Mouse (Mus musculus): Measurements from ENCODE around the gene Cnst. TPM values are rescaled to one million over a fixed set of nuclear protein-coding genes. Genes with fewer than 3 reads are reported as not detected.

Gene Cnst
- polyA plus RNA-seq, 2 experiments: 9.5 to 10.2 TPM

GRCm38 (mm10) chr1:179552751-179553150, 6.6 kb downstream of the Cnst start:
- 56% methylated on average over 7 of the region's 7 CpGs for WGBS (ENCODE audit: insufficient replicate concordance)
- Histone ChIP-seq H3K4me1 (replicated peaks; ENCODE audit: control insufficient read depth in 2 of 2, insufficient read depth in 2 of 2, low read length in 1 of 2) (peaks cover 42 to 47% of the 10 kb centered on the region in 2 experiments), H3K9me3 (ENCODE audit: control insufficient read depth, low read length) (no peaks in the 10 kb centered on the region), H3K9ac (replicated peaks) (peak overlapping the region; percentile 49; the same call in 1 of the 2 replicates), H3K27me3 (ENCODE audit: control insufficient read depth, insufficient read depth, low read length) (no peaks in the 10 kb centered on the region), H3K4me3 (ENCODE audit: insufficient read depth in 1 of 2, low read depth in 2 of 2, low read length in 2 of 2) (no peak overlapping the region; a peak in 1 of 4 replicates), H3K4me2 (ENCODE audit: low read depth) (peak overlapping the region; percentile 74), H3K27ac (peak overlapping the region; percentile 90), H3K36me3 (replicated peaks; ENCODE audit: control insufficient read depth, insufficient read depth, low read depth) (no peaks in the 10 kb centered on the region; the same call in 1 of the 2 replicates)
- ATAC-seq (ENCODE audit: insufficient read depth): peak; percentile 42
- TF ChIP-seq EP300 (IDR thresholded peaks at IDR 0.05; ENCODE audit: low read depth) (no peak), CTCF (IDR thresholded peaks at IDR 0.05; ENCODE audit: low read depth) (no peak)
- no peak for DNase-seq (ENCODE audit: low read depth in 3 of 3, low spot score in 3 of 3)

DNA sequence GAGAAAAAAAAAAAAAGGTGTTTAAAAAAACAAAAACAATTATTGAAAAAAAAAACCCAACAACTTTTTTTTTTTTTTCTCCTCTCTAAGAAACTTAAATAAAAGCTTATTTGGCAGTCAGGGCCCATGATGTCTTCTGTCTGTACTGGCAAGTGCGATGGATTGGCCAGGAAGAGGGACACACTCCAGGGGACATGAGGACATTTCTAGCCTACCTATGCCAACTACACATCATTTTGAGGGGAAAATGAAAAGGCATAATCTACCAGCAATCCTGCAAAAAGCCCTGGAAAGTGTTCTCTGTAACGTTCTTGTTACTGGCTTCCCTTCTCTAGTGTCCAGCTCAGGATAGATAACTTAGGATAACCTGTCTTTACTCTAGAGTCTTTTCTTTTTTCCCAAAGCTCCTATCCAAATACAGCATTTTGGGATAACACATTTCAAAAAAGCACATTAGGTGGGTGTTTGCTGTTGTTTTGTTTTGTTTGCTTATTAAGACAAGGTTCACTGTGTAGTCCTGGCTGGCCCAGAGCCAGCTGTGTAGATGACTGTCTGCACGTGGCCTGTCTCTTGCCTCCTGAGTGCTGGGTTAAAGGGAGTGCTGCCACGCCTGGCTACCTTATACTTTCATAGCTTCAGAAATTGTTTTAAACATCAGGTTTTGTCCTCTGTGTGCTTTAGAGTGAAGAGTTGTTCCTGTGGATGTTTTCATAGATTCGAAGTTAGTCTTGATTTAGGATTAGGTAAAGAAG, 7.2 kb downstream of the Cnst start:
- H3K27me3 ChIP-seq (ENCODE audit: control insufficient read depth, insufficient read depth, low read length): no peaks in the 10 kb centered on the region
- 58% methylated on average over 5 of the region's 5 CpGs for WGBS (ENCODE audit: insufficient replicate concordance)
- no peaks in the 10 kb centered on the region; the same call in 1 of the 2 replicates for H3K36me3 ChIP-seq (replicated peaks; ENCODE audit: control insufficient read depth, insufficient read depth, low read depth)
- no peak for ATAC-seq (ENCODE audit: insufficient read depth)
- no peaks in the 10 kb centered on the region for H3K9me3 ChIP-seq (ENCODE audit: control insufficient read depth, low read length)
- no peak for DNase-seq (ENCODE audit: low read depth in 3 of 3, low spot score in 3 of 3)
- H3K27ac ChIP-seq: no peak overlapping the region; the same call in 1 of the 2 replicates
- 0 out of 2 replicates have a peak overlapping the region, but pooled peaks have one; percentile 9 for H3K9ac ChIP-seq (replicated peaks)
- no peak overlapping the region for H3K4me3 ChIP-seq (ENCODE audit: insufficient read depth in 1 of 2, low read depth in 2 of 2, low read length in 2 of 2)
- peak overlapping the region; percentile 13 for H3K4me2 ChIP-seq (ENCODE audit: low read depth)
- H3K4me1 ChIP-seq (replicated peaks; ENCODE audit: control insufficient read depth in 2 of 2, insufficient read depth in 2 of 2, low read length in 1 of 2): peaks cover 37 to 46% of the 10 kb centered on the region in 2 experiments
- TF ChIP-seq EP300 (IDR thresholded peaks at IDR 0.05; ENCODE audit: low read depth) (no peak), CTCF (IDR thresholded peaks at IDR 0.05; ENCODE audit: low read depth) (no peak)

GRCm38 (mm10) chr1:179553949-179554347, 7.8 kb downstream of the Cnst start:
- Histone ChIP-seq H3K4me3 (ENCODE audit: insufficient read depth in 1 of 2, low read depth in 2 of 2, low read length in 2 of 2) (no peak overlapping the region), H3K9ac (replicated peaks) (no peak overlapping the region), H3K9me3 (ENCODE audit: control insufficient read depth, low read length) (no peaks in the 10 kb centered on the region), H3K27ac (no peak overlapping the region), H3K36me3 (replicated peaks; ENCODE audit: control insufficient read depth, insufficient read depth, low read depth) (no peaks in the 10 kb centered on the region; the same call in 1 of the 2 replicates), H3K4me2 (ENCODE audit: low read depth) (no peak overlapping the region), H3K27me3 (ENCODE audit: control insufficient read depth, insufficient read depth, low read length) (no peaks in the 10 kb centered on the region), H3K4me1 (replicated peaks; ENCODE audit: control insufficient read depth in 2 of 2, insufficient read depth in 2 of 2, low read length in 1 of 2) (peaks cover 36 to 45% of the 10 kb centered on the region in 2 experiments)
- no peak for ATAC-seq (ENCODE audit: insufficient read depth)
- DNase-seq (ENCODE audit: low read depth in 3 of 3, low spot score in 3 of 3): no peak
- TF ChIP-seq EP300 (IDR thresholded peaks at IDR 0.05; ENCODE audit: low read depth) (no peak), CTCF (IDR thresholded peaks at IDR 0.05; ENCODE audit: low read depth) (no peak)
- 56% methylated on average over 4 of the region's 4 CpGs for WGBS (ENCODE audit: insufficient replicate concordance)

- no peak for TF ChIP-seq CTCF (IDR thresholded peaks at IDR 0.05; ENCODE audit: low read depth)
- no peaks in the 10 kb centered on the region for H3K27me3 ChIP-seq (ENCODE audit: control insufficient read depth, insufficient read depth, low read length)
- no peaks in the 10 kb centered on the region for H3K36me3 ChIP-seq (replicated peaks; ENCODE audit: control insufficient read depth, insufficient read depth, low read depth)
- H3K4me3 ChIP-seq (ENCODE audit: insufficient read depth in 1 of 2, low read depth in 2 of 2, low read length in 2 of 2): no peak overlapping the region
- no peaks in the 10 kb centered on the region for H3K9me3 ChIP-seq (ENCODE audit: control insufficient read depth, low read length)
- H3K4me1 ChIP-seq (replicated peaks; ENCODE audit: control insufficient read depth in 2 of 2, insufficient read depth in 2 of 2, low read length in 1 of 2): peaks cover 21 to 22% of the 10 kb centered on the region in 2 experiments
- no peak overlapping the region for H3K9ac ChIP-seq (replicated peaks)
- no peak overlapping the region for H3K27ac ChIP-seq
- 59% methylated on average over 3 of the region's 3 CpGs for WGBS (ENCODE audit: insufficient replicate concordance)
- DNase-seq (ENCODE audit: low read depth in 3 of 3, low spot score in 3 of 3): no peak
- ATAC-seq (ENCODE audit: insufficient read depth): no peak
- no peak overlapping the region for H3K4me2 ChIP-seq (ENCODE audit: low read depth)
Observed at GRCm38 (mm10) chr1:179556921-179557320, 10.8 kb downstream of the Cnst start.

- Histone ChIP-seq H3K9ac (replicated peaks) (no peak overlapping the region), H3K4me1 (replicated peaks; ENCODE audit: control insufficient read depth in 2 of 2, insufficient read depth in 2 of 2, low read length in 1 of 2) (peaks cover 0 to 2% of the 10 kb centered on the region in 2 experiments; a peak in 2 of 4 replicates), H3K4me3 (ENCODE audit: insufficient read depth in 1 of 2, low read depth in 2 of 2, low read length in 2 of 2) (no peak overlapping the region), H3K27me3 (ENCODE audit: control insufficient read depth, insufficient read depth, low read length) (no peaks in the 10 kb centered on the region), H3K36me3 (replicated peaks; ENCODE audit: control insufficient read depth, insufficient read depth, low read depth) (no peaks in the 10 kb centered on the region), H3K9me3 (ENCODE audit: control insufficient read depth, low read length) (no peaks in the 10 kb centered on the region), H3K4me2 (ENCODE audit: low read depth) (no peak overlapping the region), H3K27ac (no peak overlapping the region)
- ATAC-seq (ENCODE audit: insufficient read depth): no peak
- 54% methylated on average over 11 of the region's 11 CpGs for WGBS (ENCODE audit: insufficient replicate concordance)
- TF ChIP-seq CTCF (IDR thresholded peaks at IDR 0.05; ENCODE audit: low read depth): no peak
- no peak for TF ChIP-seq EP300 (IDR thresholded peaks at IDR 0.05; ENCODE audit: low read depth)
- DNase-seq (ENCODE audit: low read depth in 3 of 3, low spot score in 3 of 3): no peak
Observed at GRCm38 (mm10) chr1:179559446-179560194, 13.4 kb downstream of the Cnst start.

All from liver, embryonic 14.5 days (tissue).